Mouse (Mus musculus) T-helper 2 cell (primary cell): ENCODE results near the gene Il17rb.

Experiments
- in situ Hi-C: fragments of 300-600 bp; cut with MboI, MseI; formaldehyde crosslinking; loops from one replicate; pipeline ENCODE4 v1.15.1; 2025; ENCODE audit warnings: high pct_unique_total_duplicates

Gene Il17rb

GRCm38 (mm10) chr14:30008733-30009575 is at the start of gene Il17rb, which contains the start of gene Chdh:
Gene Il17rb, minus strand, starts transcription at chr14:30008896.
Gene Chdh, plus strand, starts transcription at chr14:30009023.
- in situ Hi-C loops = no loop called here

GRCm38 (mm10) chr14:30056031-30056766 is 47.5 kb upstream of the Il17rb start:
- in situ Hi-C loops = no loop called here

GRCm38 (mm10) chr14:30054922-30055321 is 46.2 kb upstream of the Il17rb start:
- in situ Hi-C loops = no loop called here

DNA sequence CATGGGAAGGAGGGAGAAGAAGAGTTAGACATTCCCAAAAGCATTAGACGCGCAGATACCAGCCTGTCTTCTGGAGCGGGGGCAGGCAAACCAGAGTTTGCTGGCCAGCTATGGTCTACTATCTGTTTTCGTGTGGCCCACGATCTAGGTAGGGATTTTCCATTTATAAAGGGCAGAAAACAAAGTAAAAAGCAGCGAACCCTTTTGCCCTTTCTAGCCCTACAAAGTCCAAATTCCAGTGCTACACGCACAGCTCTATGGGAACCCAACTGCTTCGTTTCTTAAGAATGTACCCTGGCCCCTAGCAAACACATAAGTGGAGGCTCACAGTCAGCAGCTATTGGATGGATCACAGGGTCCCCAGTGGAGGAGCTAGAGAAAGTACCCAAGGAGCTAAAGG is 41.6 kb upstream of the Il17rb start:
- in situ Hi-C loops = no loop called here

DNA sequence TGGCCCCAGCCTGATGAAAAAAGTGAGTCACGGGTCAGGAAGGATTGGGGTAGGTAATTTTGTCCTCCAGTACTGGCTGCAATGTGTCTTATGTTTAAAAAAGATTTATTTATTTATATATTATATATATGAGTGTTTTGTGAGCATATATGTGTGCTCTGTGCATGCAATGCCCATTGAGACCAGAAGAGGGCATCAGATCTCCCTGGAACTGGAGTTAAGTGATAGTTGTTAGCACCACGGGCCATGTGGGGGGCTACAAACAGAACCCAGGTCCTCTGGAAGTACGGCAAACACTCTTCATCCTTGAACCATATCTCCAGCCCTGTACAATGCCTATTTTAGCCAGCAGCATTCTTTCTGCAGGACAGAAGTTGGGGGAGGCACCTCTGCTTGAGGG is 39.4 kb upstream of the Il17rb start:
- in situ Hi-C loops = no loop called here

- in situ Hi-C loops = no loop called here
Observed at GRCm38 (mm10) chr14:30046976-30047375, 38.3 kb upstream of the Il17rb start.

DNA sequence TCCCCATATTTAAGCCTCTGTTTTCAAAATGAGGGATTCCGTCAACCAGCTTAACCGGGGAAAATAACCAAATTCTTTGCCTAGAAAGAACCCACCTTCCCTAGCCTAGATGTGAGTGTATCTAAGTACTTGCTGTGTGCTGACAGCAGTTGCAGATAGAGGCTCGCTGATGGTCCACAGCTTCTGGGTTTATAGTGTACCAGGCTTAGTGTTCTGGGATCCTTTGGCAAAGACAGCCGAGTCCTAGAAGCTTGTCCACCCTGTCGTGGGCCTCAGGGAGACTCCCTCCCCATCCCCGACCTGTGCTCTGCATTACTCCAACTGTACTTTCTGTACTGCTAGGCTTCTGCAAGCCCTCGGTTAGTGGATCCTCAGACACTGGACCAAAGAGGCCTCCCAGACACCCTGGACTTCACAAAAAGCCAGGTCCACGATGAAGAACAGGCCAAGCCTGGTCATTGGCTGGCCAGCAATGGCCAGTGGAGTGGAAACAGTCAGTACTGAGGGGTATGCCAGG is 37.1 kb upstream of the Il17rb start:
- in situ Hi-C loops = no loop called here

DNA sequence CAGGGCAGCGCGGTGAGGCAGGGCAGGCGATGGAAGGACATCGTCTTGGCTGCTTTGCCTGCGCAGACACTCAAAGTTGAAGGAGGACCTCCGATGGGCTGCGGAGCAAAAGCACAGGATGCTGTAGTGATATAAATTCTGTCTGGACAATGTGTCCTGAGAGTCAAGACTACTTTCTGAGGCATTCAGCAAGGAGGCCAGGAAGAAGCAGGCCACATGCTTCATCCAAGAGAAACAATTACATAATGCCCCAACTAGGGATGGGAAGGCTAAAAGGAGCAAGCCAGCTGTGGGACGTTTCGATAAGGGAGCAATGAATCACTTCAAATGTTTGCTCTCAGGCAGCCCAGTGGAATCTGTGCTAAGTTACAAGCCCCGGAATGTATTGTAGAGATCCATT is 36.5 kb upstream of the Il17rb start:
- in situ Hi-C loops = no loop called here

DNA sequence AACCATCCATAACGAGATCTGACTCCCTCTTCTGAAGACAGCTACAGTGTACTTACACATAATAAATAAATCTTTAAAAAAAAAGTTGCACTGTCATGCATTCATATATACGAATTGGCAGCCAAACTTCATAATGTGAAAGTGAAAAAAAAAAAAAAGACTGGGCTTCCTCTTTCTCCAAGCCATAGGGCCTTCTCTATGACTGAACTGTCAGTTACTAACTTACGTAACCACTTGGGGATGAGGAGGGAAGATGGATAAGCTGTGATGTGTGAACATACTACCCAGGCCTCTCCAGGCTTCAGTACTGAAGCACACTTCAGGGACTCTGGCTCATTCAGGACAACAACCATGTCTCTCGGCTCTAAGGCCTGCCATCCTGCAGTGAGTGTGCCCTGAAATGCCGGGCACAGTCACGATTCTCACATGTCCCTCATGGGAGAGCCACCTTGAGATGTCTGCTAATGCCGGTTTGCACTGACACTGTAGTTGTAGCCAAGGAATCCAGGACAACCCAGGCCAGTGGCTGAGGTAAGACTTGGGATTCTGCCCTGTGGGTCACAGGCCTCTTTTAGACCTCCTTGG is 34.8 kb upstream of the Il17rb start:
- in situ Hi-C loops = no loop called here

DNA sequence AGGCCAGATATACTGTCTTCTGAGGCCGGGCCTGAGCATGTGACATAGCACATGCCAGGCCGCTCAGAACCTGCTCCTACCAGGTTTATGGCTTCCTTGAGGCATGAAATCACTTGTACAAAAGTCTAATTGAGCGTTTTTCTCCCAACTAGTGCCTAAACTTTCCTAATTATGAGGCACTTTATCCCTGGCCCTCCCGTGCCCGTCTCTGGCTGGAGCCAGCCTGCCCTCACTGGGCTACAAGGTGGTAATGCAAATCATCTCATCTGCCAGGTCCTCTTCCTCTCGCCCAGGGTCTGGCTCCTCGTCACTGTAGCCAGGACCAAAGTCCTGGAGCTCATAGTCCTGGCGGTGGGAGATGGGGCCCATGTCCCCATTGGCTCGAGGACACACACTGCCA is 33.1 kb upstream of the Il17rb start:
- in situ Hi-C loops = no loop called here

- in situ Hi-C loops = loop anchor here (10.0 kb wide), 1 partner anchor 55 kb away; no protein-coding TSS in a partner anchor
Observed at GRCm38 (mm10) chr14:30039413-30039812, 30.7 kb upstream of the Il17rb start.

GRCm38 (mm10) chr14:30038431-30038830 is 29.7 kb upstream of the Il17rb start:
- in situ Hi-C loops = loop anchor here (10.0 kb wide), 1 partner anchor 56 kb away; no protein-coding TSS in a partner anchor

DNA sequence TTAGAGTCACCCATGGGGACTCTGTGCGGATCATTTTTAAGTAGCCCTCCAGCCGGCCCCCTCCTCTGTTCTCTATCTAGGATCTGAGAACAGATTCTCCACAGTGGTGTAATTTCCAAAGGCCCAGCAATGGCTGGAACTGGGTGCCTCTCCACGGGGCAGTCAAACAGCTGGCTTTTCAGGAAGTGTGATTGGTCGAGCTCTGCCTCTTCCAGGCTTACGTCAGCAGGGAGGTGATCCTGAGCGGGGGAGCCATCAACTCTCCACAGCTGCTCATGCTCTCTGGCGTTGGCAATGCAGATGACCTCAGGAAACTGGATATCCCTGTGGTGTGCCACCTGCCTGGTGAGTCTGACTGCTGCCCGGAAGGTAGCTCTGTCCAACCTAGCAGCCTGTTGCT is 24.7 kb upstream of the Il17rb start:
- in situ Hi-C loops = loop anchor here (10.0 kb wide), 1 partner anchor 61 kb away; no protein-coding TSS in a partner anchor

DNA sequence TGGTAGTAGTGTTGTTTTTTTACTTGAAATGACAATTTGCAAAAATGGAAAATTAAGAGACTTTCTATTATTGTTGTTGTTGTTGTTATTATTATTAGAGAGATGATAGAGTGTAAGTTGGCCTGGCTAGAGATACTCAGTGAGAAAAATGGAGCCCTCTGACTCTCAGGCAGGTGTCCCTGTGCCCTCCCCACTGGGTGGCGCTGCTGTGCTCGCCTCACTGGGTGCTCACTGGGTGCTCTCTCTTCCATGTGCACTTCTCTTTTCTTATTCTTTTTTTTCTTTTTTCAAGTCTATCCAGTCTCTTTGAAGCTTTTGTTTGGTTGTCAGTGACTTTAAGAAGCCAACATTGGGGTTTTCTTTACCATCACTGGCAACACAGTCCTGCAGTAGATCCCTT is 18.7 kb upstream of the Il17rb start:
- in situ Hi-C loops = no loop called here

GRCm38 (mm10) chr14:30024387-30024786 is 15.7 kb upstream of the Il17rb start:
- in situ Hi-C loops = no loop called here

DNA sequence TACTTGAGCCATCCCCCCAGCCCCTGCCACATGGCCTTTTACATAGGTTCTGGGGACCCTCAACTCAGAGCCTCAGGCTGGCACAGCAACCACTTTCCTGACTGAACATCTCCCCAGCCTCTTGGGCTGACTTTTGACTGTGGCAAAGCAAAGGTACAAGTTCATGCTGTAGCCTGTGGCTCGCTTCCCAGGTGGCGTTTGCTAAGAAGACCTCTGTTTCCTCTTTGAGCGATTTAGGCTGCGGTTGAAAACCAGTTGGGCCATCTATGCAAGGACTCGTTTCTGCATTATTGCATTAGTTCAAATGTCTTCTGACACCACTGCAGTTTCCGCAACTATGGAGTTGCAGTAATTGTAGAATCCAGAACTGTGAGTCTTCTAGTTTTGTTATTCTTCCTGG is 13.8 kb upstream of the Il17rb start:
- in situ Hi-C loops = no loop called here

GRCm38 (mm10) chr14:30019792-30020575 is 11.3 kb upstream of the Il17rb start:
- in situ Hi-C loops = no loop called here

DNA sequence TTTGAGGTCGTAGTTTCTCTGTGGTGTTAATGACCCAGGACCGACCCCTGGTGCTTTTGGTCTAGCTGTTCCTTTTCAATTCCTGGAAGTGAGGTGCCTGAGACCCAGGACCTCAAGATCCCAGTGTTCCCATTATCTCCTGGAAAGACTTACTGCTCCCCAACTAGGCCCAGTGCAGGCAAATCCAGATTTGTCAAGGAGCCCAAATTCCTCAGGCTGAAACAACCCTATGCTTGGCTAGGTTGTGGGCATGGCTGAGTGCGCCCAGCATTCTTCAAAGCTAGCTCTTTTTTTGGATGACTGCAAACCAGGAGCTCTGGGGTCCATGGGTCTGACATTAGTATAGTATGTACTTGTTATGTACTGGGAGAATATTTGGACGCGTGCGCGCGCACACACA is 10.7 kb upstream of the Il17rb start:
- in situ Hi-C loops = no loop called here

GRCm38 (mm10) chr14:30018846-30019245 is 10.2 kb upstream of the Il17rb start:
- in situ Hi-C loops = no loop called here

- in situ Hi-C loops = no loop called here
Observed at GRCm38 (mm10) chr14:30018463-30018801, 9.7 kb upstream of the Il17rb start.

GRCm38 (mm10) chr14:30017794-30018462 is 9.2 kb upstream of the Il17rb start:
- in situ Hi-C loops = no loop called here
